Mouse (Mus musculus) stomach, postnatal 0 days (tissue): ENCODE results near the gene Inip. TPM values are rescaled to one million over a fixed set of nuclear protein-coding genes. Genes with fewer than 3 reads are reported as not detected.
A peak's percentile ranks its signal among the peaks of the same experiment; 100 is the strongest.

Source experiments
- ATAC-seq: fragments of 200-750 bp; cut with Nextera tagmentation; 2 replicates; pipeline ENCODE4 v1.8.0; 2017; ENCODE audit not compliant: low FRiP score, low TSS enrichment
- DNase-seq: peaks from one replicate; pipeline ENCODE4 v3.0.0-alpha.2; 2016; ENCODE audit warnings: low spot score
- H3K27ac ChIP-seq: fragments of 300-500 bp; sonication (generic); replicated peaks from 2 replicates; pipeline ENCODE4 v1.5.1; 2014; ENCODE audit warnings: mild to moderate bottlenecking, control low read depth
- H3K27me3 ChIP-seq: fragments of 300-500 bp; sonication (generic); 2 replicates; pipeline ENCODE4 v1.6.1; 2014; ENCODE audit warnings: low read length; ENCODE audit not compliant: control insufficient read depth, insufficient read depth
- H3K36me3 ChIP-seq: fragments of 300-500 bp; sonication (generic); 2 replicates; pipeline ENCODE4 v1.6.1; 2014; ENCODE audit warnings: low read length, mixed read lengths; ENCODE audit not compliant: control insufficient read depth, insufficient read depth
- H3K4me1 ChIP-seq: fragments of 300-500 bp; sonication (generic); replicated peaks from 2 replicates; pipeline ENCODE4 v1.6.1; 2014; ENCODE audit warnings: antibody characterized with exemption; ENCODE audit not compliant: control insufficient read depth, insufficient read depth
- H3K4me2 ChIP-seq: fragments of 300-500 bp; sonication (generic); replicated peaks from 2 replicates; pipeline ENCODE4 v1.6.1; 2014; ENCODE audit warnings: low read depth, mild to moderate bottlenecking, control low read depth, moderate library complexity
- H3K4me3 ChIP-seq: fragments of 300-500 bp; sonication (generic); 2 replicates; pipeline ENCODE4 v1.5.1; 2014; ENCODE audit warnings: low read depth, low read length, control low read depth
- H3K9ac ChIP-seq: fragments of 300-500 bp; sonication (generic); 2 replicates; pipeline ENCODE4 v1.6.1; 2014; ENCODE audit warnings: mild to moderate bottlenecking, low read length, control low read depth, mixed read lengths
- H3K9me3 ChIP-seq: fragments of 300-500 bp; sonication (generic); 2 replicates; pipeline ENCODE4 v1.6.1; 2016; ENCODE audit warnings: low read length; ENCODE audit not compliant: control insufficient read depth
- CTCF ChIP-seq: IDR thresholded peaks from 2 replicates; pipeline ENCODE4 v1.5.1; 2016; ENCODE audit warnings: antibody characterized with exemption, low read depth, mild to moderate bottlenecking, moderate library complexity
- EP300 ChIP-seq: optimal IDR thresholded peaks from 2 replicates; pipeline ENCODE3; 2016; ENCODE audit warnings: antibody characterized with exemption
- WGBS: fragments of 180-500 bp; shearing (Covaris S2); extraction: QIAGEN DNeasy Blood & Tissue Kit; methylation state at CpG from one replicate; pipeline ENCODE4 v1.1.7; 2014; 5-methylcytosine and 5-hydroxymethylcytosine counted together
- polyA plus RNA-seq: library from polyadenylated mRNA; unstranded; fragments of >200 nt; fragmentation: Nextera tagmentation; extraction: Ambion mirVana; gene quantifications from 2 replicates; pipeline ENCODE4 v1.2.1, GENCODE M21; 2015

Gene Inip
- polyA plus RNA-seq, 1 experiment from 2014 or later = 22.2 TPM

DNA sequence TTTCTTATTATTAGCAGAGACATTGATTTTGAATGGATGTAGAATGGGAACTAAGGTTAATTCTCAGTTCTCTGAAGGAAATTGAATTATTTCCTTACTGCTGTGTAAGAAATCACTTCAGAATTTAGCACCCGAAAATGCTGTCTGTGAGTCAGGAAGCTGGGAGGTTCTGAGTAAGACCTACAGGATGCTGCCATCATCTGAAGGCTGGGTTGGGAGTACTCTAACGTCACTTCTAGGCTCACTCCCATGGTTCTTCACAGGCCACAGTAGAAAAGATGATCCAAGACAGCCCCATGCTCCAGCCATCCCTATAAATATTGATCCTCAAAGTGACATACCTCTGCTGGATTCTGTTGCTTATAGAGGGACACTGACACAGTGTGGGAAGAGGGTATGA lies 6.1 kb upstream of the Inip start:
- Histone ChIP-seq H3K27me3 (no peaks in the 10 kb centered on the region), H3K4me1 (no peaks in the 10 kb centered on the region), H3K4me2 (no peak overlapping the region), H3K36me3 (no peaks in the 10 kb centered on the region), H3K27ac (no peak overlapping the region), H3K9ac (no peak overlapping the region), H3K4me3 (no peak overlapping the region), H3K9me3 (no peaks in the 10 kb centered on the region)
- no peak for ATAC-seq
- no peak for DNase-seq
- WGBS = 80% methylated on average over 2 of the region's 2 CpGs
- TF ChIP-seq CTCF = no peak
- no peak for TF ChIP-seq EP300

DNA sequence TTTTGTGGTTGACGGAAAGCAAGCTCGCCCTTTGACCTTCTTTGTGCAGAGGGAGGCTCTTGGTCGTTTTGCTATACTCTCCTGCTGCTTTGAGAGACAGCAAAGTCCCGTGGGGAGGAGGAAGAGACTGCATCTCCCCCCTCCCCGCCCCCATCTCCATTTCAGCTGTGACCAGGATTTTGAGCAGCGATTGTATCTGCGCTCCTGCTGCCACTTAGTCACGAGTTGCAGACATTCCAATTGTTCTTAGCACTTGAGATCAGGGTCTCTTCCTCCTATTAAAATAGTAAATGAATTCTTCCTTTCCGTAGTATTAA lies 5.4 kb upstream of the Inip start:
- WGBS = 12% methylated on average over 9 of the region's 9 CpGs
- ATAC-seq (no peak), DNase-seq (no peak)
- Histone ChIP-seq H3K4me3 (peak overlapping the region; percentile 94), H3K27me3 (no peaks in the 10 kb centered on the region), H3K4me1 (no peaks in the 10 kb centered on the region), H3K4me2 (peak overlapping the region; percentile 100), H3K36me3 (no peaks in the 10 kb centered on the region), H3K9me3 (no peaks in the 10 kb centered on the region), H3K27ac (no peak overlapping the region), H3K9ac (peak overlapping the region; percentile 81)
- TF ChIP-seq CTCF (no peak), EP300 (no peak)

GRCm38 (mm10) chr4:59805968-59806878 lies 4.8 kb upstream of the Inip start:
- H3K4me3 ChIP-seq = peak overlapping the region; percentile 94
- under 1% methylated on average over 51 of the region's 58 CpGs for WGBS
- no peaks in the 10 kb centered on the region for H3K27me3 ChIP-seq
- no peaks in the 10 kb centered on the region for H3K9me3 ChIP-seq
- peak overlapping the region; percentile 100 for H3K4me2 ChIP-seq
- peak; percentile 29; the same call in 1 of the 2 replicates for ATAC-seq
- 0 out of 2 replicates have a peak, but pooled peaks have one; percentile 0 for TF ChIP-seq CTCF
- TF ChIP-seq EP300 = no peak
- no peaks in the 10 kb centered on the region for H3K36me3 ChIP-seq
- H3K4me1 ChIP-seq = no peaks in the 10 kb centered on the region
- H3K27ac ChIP-seq = peak overlapping the region; percentile 75
- peak; percentile 24 for DNase-seq
- peak overlapping the region; percentile 81 for H3K9ac ChIP-seq

DNA sequence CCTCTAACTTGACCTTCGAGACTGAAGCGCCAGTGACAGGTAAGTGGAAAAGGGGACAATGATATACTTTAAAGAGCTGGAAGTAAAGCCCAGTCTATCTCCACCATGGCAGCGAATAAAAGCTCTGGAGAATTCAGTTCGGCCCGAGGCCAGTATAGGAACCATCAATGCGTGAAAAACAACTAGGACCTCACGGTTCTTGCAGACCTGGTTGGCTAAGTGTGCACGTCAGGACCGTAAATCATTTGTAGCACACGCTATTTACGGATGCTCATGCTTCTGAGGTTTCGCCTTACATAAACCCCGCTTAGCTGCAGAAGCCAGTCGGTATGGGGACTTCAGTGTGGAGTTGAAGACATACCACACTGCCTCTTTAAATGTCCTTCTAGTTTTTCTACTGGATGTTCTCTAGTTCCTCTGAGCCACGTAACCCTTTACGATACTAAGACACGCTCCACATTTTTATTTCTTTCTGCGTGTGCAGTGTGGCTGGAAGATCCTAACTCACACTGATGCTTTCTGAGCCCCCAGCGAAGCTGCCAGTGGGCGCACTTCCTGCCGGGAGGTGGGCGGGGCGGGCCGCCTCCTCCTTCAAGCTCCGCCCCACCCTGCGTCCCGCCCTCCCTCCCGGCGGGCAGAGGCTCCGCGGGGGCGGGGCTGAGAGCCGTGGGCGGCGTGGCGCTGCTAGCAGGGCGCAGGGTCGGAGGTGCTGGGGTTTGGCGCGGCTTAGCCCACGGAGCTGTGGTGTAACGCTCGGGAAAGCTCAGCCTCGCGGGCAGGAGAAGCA lies 4.0 kb upstream of the Inip start, which contains the start of gene Snx30:
Gene Snx30 (plus strand): TSS at position 660 of the 787 bp plus-strand sequence.
- peak within 1 kb of the TSS; percentile 75 for H3K27ac ChIP-seq
- peak within 1 kb of the TSS; percentile 100 for H3K4me2 ChIP-seq
- peak within 1 kb of the TSS; percentile 81 for H3K9ac ChIP-seq
- WGBS = 3% methylated on average over 45 of the region's 45 CpGs
- H3K36me3 ChIP-seq = no peaks in the 10 kb centered on the region
- DNase-seq = peak; percentile 91
- peak within 1 kb of the TSS; percentile 94 for H3K4me3 ChIP-seq
- H3K9me3 ChIP-seq = no peaks in the 10 kb centered on the region
- TF ChIP-seq CTCF (peak; percentile 30), EP300 (no peak)
- no peaks in the 10 kb centered on the region for H3K4me1 ChIP-seq
- peak; percentile 95 for ATAC-seq
- no peaks in the 10 kb centered on the region for H3K27me3 ChIP-seq

DNA sequence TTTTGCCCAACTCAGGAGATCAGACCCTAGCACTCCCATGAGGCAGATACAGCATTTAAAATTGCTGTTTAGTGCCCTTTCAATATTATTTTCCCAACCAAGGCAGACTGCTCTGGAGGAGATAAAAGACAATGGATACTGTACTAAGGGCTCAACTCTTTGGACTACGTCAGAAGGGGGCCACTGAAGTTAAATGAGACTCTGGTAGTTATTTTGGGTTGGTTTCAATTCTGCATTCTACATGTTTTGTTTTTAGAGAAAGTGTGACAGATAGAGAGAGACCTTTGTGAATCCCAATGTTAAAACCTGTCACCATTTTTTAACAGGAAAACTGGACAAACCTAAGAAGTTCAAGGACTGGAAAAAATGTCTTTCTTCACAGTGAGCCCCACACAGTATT lies 3.4 kb upstream of the Inip start:
- no peak for TF ChIP-seq EP300
- no peak for TF ChIP-seq CTCF
- ATAC-seq (no peak), DNase-seq (no peak)
- no peak overlapping the region for H3K27ac ChIP-seq
- no peaks in the 10 kb centered on the region for H3K9me3 ChIP-seq
- no peak overlapping the region for H3K9ac ChIP-seq
- no peak overlapping the region for H3K4me3 ChIP-seq
- WGBS = 77% methylated on average over 1 of the region's 1 CpGs
- H3K4me2 ChIP-seq = peak overlapping the region; percentile 100; the same call in 1 of the 2 replicates
- H3K27me3 ChIP-seq = no peaks in the 10 kb centered on the region
- H3K36me3 ChIP-seq = no peaks in the 10 kb centered on the region
- H3K4me1 ChIP-seq = no peaks in the 10 kb centered on the region

- Histone ChIP-seq H3K4me2 (no peak overlapping the region), H3K9ac (no peak overlapping the region), H3K9me3 (no peaks in the 10 kb centered on the region), H3K4me3 (no peak overlapping the region), H3K27ac (no peak overlapping the region), H3K27me3 (no peaks in the 10 kb centered on the region), H3K4me1 (no peaks in the 10 kb centered on the region), H3K36me3 (no peaks in the 10 kb centered on the region)
- WGBS = 74% methylated on average over 5 of the region's 5 CpGs
- TF ChIP-seq CTCF (no peak), EP300 (no peak)
- DNase-seq (no peak), ATAC-seq (no peak)
Measured at GRCm38 (mm10) chr4:59803358-59803757, 2.0 kb upstream of the Inip start.
